Mouse (Mus musculus) liver, embryonic 13.5 days (tissue): Measurements from ENCODE around the gene Mrpl1. TPM values are rescaled to one million over a fixed set of nuclear protein-coding genes. Genes with fewer than 3 reads are reported as not detected.
A peak's percentile ranks its signal among the peaks of the same experiment; 100 is the strongest.

Source experiments
- ATAC-seq: fragments of 200-750 bp; cut with Nextera tagmentation; 2 replicates; pipeline ENCODE4 v1.8.0; 2017; ENCODE audit warnings: low read depth, mild to moderate bottlenecking, moderate number of reproducible peaks, moderate library complexity
- DNase-seq: peaks from one replicate; pipeline ENCODE4 v3.0.0; 2022
- H3K27ac ChIP-seq: fragments of 300-500 bp; sonication (generic); 2 replicates; pipeline ENCODE4 v1.5.1; 2015; ENCODE audit warnings: moderate library complexity, mild to moderate bottlenecking, inconsistent platforms
- H3K27me3 ChIP-seq: fragments of 300-500 bp; sonication (generic); 2 replicates; pipeline ENCODE4 v1.6.1; 2015; ENCODE audit warnings: mild to moderate bottlenecking, inconsistent platforms
- H3K36me3 ChIP-seq: fragments of 300-500 bp; sonication (generic); 2 replicates; pipeline ENCODE4 v1.6.1; 2015; ENCODE audit warnings: mild to moderate bottlenecking, inconsistent platforms
- H3K4me1 ChIP-seq: fragments of 300-500 bp; sonication (generic); replicated peaks from 2 replicates; pipeline ENCODE4 v1.6.1; 2015; ENCODE audit warnings: inconsistent platforms
- H3K4me2 ChIP-seq: fragments of 300-500 bp; sonication (generic); 2 replicates; pipeline ENCODE4 v1.6.1; 2015; ENCODE audit warnings: inconsistent platforms, mild to moderate bottlenecking, moderate library complexity
- H3K4me3 ChIP-seq: fragments of 300-500 bp; sonication (generic); replicated peaks from 2 replicates; pipeline ENCODE4 v1.5.1; 2015; ENCODE audit warnings: mild to moderate bottlenecking, inconsistent platforms
- H3K9ac ChIP-seq: fragments of 300-500 bp; sonication (generic); 2 replicates; pipeline ENCODE4 v1.6.1; 2015; ENCODE audit warnings: mild to moderate bottlenecking, inconsistent platforms
- H3K9me3 ChIP-seq: fragments of 300-500 bp; sonication (generic); replicated peaks from 2 replicates; pipeline ENCODE4 v1.6.1; 2016; ENCODE audit warnings: inconsistent platforms
- WGBS: fragments of 180-500 bp; shearing (Covaris S2); methylation state at CpG from one replicate; pipeline ENCODE4 v1.1.7; 2015; ENCODE audit not compliant: insufficient replicate concordance; 5-methylcytosine and 5-hydroxymethylcytosine counted together
- polyA plus RNA-seq: library from polyadenylated mRNA; unstranded; fragments of >200 nt; fragmentation: Nextera tagmentation; extraction: Ambion mirVana; gene quantifications from 2 replicates; pipeline ENCODE4 v1.2.1, GENCODE M21; 2015

Gene Mrpl1
- polyA plus RNA-seq, 1 experiment from 2014 or later, result 21.5 TPM

DNA sequence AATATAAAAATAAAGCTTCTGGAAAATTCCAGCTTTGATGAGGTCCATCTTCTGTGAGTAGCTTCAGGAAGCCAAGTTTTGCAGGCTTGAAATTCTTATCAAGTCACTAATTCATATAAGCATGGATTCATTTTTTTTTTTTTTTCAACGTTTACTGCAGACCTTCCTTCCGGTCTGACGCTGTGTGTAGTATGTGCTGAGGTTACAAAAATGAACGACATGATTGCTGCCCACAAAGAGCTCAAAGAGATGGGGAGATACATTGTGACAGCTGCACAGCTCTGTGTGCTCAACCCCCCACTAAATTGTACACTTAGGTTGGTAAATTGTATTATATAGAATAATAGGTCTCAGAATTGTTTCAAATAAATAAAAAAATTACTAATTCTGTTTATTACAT, 750 bp upstream of the Mrpl1 start:
- DNase-seq, result no peak
- Histone ChIP-seq H3K4me1 (peaks cover 19% of the 10 kb centered on the region), H3K4me2 (no peak overlapping the region; the same call in 1 of the 2 replicates), H3K27me3 (no peaks in the 10 kb centered on the region), H3K36me3 (no peaks in the 10 kb centered on the region), H3K9me3 (no peaks in the 10 kb centered on the region), H3K27ac (no peak overlapping the region; the same call in 1 of the 2 replicates), H3K9ac (no peak overlapping the region), H3K4me3 (no peak overlapping the region)
- 7% methylated on average over 4 of the region's 4 CpGs for WGBS
- ATAC-seq, result no peak

DNA sequence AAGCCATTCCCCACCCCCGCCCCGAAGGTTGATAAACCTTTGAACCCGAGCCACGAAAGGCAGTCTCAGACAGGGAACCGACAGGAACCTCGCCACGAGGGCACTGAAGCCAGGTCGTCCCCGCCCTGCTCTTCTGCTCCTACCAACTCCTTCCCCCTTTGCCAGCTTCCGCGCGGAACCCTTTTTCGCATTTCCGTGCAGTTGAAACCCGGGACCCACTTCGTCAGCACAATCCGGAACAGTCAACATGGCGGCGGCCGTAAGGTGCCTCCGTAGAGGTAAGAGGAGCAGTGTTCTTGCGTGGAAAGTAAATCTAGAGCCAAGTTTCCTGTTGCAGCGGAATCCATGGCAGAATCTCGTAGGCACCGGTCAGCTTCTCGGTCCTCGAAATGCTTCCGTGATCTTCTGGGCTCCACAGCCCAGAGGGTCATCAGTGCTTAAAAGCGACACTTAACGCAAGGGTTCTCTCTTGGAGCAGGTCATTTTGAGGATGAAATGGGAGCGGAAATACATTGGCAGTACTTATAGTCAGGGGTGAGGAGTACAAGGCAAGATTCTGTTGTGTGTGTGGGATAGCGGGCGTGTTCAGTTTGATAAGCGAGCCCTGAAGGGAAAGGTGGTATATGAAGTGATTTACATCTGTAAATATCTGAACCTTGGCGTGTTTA, 757 bp downstream of the Mrpl1 start:
- Histone ChIP-seq H3K27me3 (no peaks in the 10 kb centered on the region), H3K4me2 (peak overlapping the region; percentile 63), H3K4me3 (peak overlapping the region; percentile 87), H3K4me1 (peaks cover 19% of the 10 kb centered on the region), H3K9me3 (no peaks in the 10 kb centered on the region), H3K9ac (peak overlapping the region; percentile 81), H3K36me3 (peaks cover 6% of the 10 kb centered on the region; the same call in 1 of the 2 replicates), H3K27ac (peak overlapping the region; percentile 72)
- peak; percentile 85 for DNase-seq
- WGBS, result under 1% methylated on average over 35 of the region's 35 CpGs
- ATAC-seq, result peak; percentile 97

DNA sequence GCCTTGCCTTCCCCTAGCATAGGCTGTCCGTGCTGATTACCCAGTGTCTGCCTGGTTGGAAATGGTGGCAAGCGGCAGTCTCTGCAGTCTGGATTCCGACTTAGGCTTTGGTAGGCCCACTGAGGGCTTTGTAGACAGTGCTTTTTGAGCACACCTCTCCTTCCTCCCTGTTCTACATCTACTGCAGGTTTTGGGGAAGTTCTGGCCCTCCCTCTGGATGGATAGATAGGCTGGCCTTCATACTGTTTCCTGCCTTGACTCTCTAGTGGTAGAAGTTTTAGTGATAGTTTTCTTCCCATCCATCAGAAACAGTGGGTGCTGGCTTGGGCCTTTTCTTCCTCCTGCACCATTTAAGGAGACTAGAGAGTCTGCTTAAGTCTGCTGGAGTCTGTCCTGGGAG, 9.4 kb downstream of the Mrpl1 start:
- no peaks in the 10 kb centered on the region for H3K9me3 ChIP-seq
- H3K36me3 ChIP-seq, result peaks cover 6% of the 10 kb centered on the region; the same call in 1 of the 2 replicates
- no peak for ATAC-seq
- peaks cover 37% of the 10 kb centered on the region for H3K4me1 ChIP-seq
- no peaks in the 10 kb centered on the region for H3K27me3 ChIP-seq
- H3K4me3 ChIP-seq, result no peak overlapping the region
- no peak overlapping the region; the same call in 1 of the 2 replicates for H3K27ac ChIP-seq
- 63% methylated on average over 3 of the region's 3 CpGs for WGBS
- no peak for DNase-seq
- H3K4me2 ChIP-seq, result no peak overlapping the region
- H3K9ac ChIP-seq, result no peak overlapping the region

DNA sequence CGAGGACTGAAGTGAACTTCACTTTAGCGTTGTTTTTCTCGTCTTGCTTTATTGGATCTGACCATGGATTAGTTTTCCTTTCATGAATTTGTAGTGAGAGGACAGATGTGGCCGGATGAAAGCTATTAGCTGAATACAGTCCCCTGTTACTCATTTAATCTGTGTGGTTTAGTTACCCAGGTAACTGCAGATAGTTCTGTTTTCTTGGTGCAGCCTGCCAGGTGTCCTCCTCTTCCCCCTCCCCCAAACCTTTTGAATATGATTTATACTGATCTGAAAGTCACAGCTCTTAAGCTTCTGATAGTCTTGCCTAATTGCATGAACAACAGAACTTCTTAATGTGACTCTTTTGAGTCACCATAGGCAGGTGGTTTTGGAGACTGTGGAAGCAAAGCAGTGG, 10.2 kb downstream of the Mrpl1 start:
- H3K27me3 ChIP-seq, result no peaks in the 10 kb centered on the region
- no peak overlapping the region for H3K9ac ChIP-seq
- H3K4me1 ChIP-seq, result peaks cover 37% of the 10 kb centered on the region
- H3K27ac ChIP-seq, result no peak overlapping the region
- H3K9me3 ChIP-seq, result no peaks in the 10 kb centered on the region
- no peak overlapping the region for H3K4me2 ChIP-seq
- WGBS, result 74% methylated on average over 4 of the region's 4 CpGs
- no peak overlapping the region for H3K4me3 ChIP-seq
- H3K36me3 ChIP-seq, result peaks cover 6% of the 10 kb centered on the region; the same call in 1 of the 2 replicates
- ATAC-seq (no peak), DNase-seq (no peak)

DNA sequence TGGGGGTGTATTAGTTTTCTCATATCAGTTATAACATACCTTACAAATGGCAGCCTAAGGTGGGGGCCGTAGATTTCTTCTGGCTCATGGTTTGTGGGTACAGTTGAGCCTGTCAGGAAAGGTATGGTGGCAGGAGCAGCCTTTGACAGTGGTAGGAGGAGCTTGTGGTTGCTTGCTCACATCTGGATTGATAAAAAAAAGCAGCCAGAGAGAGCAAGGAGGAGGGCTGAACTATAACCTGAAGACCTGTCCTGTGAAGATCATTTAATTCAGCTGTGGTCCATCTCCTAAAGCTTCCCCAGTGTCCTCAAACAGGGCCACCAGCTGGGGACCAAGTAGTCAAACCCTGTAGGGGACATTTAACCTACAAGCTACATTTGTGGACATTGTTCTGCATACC, 12.0 kb downstream of the Mrpl1 start:
- Histone ChIP-seq H3K27ac (peak overlapping the region; percentile 25), H3K9ac (no peak overlapping the region), H3K27me3 (no peaks in the 10 kb centered on the region), H3K4me1 (peaks cover 37% of the 10 kb centered on the region), H3K4me3 (no peak overlapping the region), H3K9me3 (no peaks in the 10 kb centered on the region), H3K4me2 (no peak overlapping the region), H3K36me3 (peaks cover 14% of the 10 kb centered on the region; the same call in 1 of the 2 replicates)
- WGBS, result 22% methylated on average over 1 of the region's 1 CpGs
- ATAC-seq (0 out of 2 replicates have a peak, but pooled peaks have one; percentile 43), DNase-seq (no peak)

DNA sequence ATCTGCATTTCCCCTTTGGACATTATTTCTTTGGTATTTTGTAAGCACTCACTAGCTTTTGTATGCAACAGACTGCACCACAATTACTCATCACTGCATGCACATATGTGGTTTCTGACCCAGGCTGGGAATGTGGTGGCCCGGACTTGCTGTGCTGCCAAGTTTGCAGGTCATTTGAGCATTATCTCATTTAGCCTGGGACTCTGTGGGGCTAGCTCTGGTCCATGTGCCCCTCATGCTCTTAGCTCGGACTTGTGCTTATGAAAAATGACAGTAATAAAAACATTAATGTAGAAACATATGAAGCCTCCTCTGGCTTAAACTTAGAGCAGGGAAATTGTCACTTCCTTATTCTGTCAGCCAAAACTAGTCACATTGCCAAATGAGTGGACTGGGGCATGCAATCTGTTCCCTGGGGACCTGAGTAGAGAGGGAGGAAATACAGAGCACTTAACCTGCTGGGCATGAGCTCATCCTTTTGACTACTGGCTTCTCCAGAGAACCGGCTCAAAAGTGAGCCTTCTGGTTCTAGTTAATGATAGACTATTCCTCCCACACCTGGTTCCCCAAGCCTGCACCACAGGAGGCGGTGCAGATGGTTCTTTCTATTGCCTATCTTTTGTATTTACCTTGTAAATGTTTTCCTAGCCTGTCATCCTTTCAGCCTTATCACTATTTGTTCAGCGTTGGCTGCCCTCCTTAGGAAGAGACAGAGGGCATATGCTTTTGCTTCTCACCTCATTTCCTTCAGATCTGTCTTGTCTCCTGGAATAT, 12.7 kb downstream of the Mrpl1 start:
- H3K4me3 ChIP-seq, result no peak overlapping the region
- 25% methylated on average over 5 of the region's 5 CpGs for WGBS
- peak; percentile 78 for ATAC-seq
- no peak overlapping the region for H3K9ac ChIP-seq
- no peaks in the 10 kb centered on the region for H3K9me3 ChIP-seq
- peaks cover 19% of the 10 kb centered on the region; the same call in 1 of the 2 replicates for H3K36me3 ChIP-seq
- DNase-seq, result no peak
- no peaks in the 10 kb centered on the region for H3K27me3 ChIP-seq
- peaks cover 37% of the 10 kb centered on the region for H3K4me1 ChIP-seq
- peak overlapping the region; percentile 58 for H3K27ac ChIP-seq
- 0 out of 2 replicates have a peak overlapping the region, but pooled peaks have one; percentile 8 for H3K4me2 ChIP-seq

DNA sequence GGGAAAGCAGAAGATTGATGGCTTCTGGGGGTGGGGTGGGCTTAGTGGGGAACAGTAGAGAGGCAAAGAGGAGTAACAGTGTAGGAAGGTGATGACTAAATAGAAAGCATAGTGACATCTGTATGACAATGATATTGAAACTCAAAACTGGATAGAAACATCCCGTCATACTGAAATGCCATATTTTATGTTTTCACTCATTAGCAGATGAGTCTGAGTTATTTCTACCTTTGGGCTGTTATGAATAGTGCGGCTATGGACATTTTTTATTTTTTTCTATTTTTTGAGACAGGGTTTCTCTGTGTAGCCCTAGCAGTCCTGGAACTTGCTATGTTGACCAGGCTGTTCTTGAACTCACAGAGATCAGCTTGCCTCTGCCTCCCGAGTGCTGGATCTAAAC, 13.7 kb downstream of the Mrpl1 start:
- WGBS, result 82% methylated on average over 3 of the region's 3 CpGs
- Histone ChIP-seq H3K9ac (no peak overlapping the region), H3K4me3 (no peak overlapping the region), H3K4me2 (no peak overlapping the region), H3K27ac (no peak overlapping the region), H3K9me3 (no peaks in the 10 kb centered on the region), H3K27me3 (no peaks in the 10 kb centered on the region), H3K36me3 (peaks cover 22% of the 10 kb centered on the region; the same call in 1 of the 2 replicates), H3K4me1 (peaks cover 37% of the 10 kb centered on the region)
- no peak for DNase-seq
- no peak for ATAC-seq

DNA sequence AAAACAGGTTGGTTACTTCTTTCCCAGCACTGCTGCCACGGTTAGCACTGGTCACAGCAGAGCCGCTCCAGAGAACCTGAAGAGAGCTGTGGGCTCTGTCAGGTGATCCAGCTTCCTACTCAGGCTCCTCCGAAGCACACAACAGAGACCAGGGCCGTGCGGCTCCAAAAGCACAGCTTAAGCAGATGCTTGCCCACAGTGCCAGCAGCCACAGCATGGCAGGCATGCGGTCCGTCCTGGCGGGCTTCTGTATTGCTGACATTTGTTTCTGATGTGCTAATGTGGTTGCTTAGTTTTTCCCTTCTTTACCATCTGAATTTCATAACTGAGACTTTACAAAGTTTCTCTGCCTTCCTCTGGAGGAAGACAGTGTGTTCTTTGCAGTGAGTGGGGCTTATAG, 17.2 kb downstream of the Mrpl1 start:
- H3K9ac ChIP-seq, result no peak overlapping the region
- ATAC-seq (no peak), DNase-seq (no peak)
- no peak overlapping the region for H3K4me3 ChIP-seq
- no peak overlapping the region for H3K27ac ChIP-seq
- peaks cover 39% of the 10 kb centered on the region for H3K36me3 ChIP-seq
- H3K4me2 ChIP-seq, result no peak overlapping the region
- WGBS, result 91% methylated on average over 8 of the region's 8 CpGs
- peaks cover 11% of the 10 kb centered on the region for H3K4me1 ChIP-seq
- no peaks in the 10 kb centered on the region for H3K9me3 ChIP-seq
- H3K27me3 ChIP-seq, result no peaks in the 10 kb centered on the region

DNA sequence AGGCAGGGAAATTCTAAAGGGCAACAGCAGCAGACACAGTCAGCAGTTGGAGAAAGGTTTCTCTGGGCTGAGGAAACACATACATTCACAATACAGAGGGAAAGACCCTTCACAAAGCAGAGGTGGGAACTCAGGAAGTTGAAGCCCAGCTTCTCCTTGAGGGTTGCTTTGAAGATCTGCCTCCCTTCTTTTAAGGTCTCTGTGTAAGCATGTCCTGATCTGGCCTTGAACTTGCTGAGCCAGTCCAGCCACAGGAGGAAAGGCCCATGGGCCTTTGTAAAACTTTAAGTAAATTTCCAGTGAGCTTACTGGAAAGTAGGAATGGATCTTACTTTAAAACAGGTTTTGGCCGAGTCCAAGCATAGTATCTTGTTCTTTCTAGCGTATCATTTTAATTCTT, 19.7 kb downstream of the Mrpl1 start:
- ATAC-seq (no peak), DNase-seq (no peak)
- 85% methylated on average over 2 of the region's 2 CpGs for WGBS
- H3K27me3 ChIP-seq, result no peaks in the 10 kb centered on the region
- H3K9ac ChIP-seq, result no peak overlapping the region
- peaks cover 39% of the 10 kb centered on the region for H3K36me3 ChIP-seq
- H3K4me1 ChIP-seq, result no peaks in the 10 kb centered on the region
- H3K4me3 ChIP-seq, result no peak overlapping the region
- H3K9me3 ChIP-seq, result no peaks in the 10 kb centered on the region
- H3K4me2 ChIP-seq, result no peak overlapping the region
- H3K27ac ChIP-seq, result no peak overlapping the region

DNA sequence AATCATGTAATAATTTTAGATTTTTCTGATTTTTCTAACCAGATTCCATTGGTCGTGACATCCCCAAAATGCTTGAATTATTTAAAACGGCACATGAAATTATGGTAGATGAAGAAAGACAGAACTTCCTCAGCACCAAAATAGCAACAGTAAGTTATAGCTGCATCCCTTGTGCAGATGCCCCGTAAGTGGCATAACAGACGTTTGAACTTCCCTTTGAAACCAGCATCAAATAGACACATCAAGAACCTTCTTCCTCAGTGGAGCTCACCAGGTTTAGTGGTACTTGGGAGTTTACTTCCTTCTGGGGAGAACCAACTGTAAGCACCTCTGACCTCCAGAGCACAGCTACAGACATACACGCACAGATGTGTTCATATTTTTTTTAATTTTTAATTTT, 29.5 kb downstream of the Mrpl1 start:
- DNase-seq (no peak), ATAC-seq (no peak)
- 78% methylated on average over 5 of the region's 5 CpGs for WGBS

DNA sequence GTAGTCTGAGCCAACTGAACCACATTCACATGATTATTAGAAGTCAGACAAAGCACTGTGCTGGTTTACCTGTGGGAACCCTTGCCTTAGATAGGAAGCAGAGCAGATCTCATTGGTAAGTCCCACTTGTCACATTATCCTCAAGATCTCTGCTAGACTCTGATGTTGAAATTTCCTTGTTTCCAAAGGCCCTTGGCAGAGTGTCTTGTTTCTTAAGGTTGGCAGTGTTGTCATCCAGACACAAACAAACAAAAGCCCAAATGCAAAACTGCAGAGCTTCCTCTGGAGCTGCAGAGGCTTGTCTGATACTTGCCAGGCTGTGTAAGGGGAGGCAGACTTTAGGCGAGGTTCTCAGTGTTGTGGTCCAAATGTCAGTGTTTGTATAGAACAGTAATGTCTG, 31.6 kb downstream of the Mrpl1 start:
- Histone ChIP-seq H3K4me2 (no peak overlapping the region), H3K36me3 (0 out of 2 replicates have a peak, but pooled peaks cover 12% of the 10 kb centered on the region), H3K4me3 (no peak overlapping the region), H3K9ac (no peak overlapping the region), H3K4me1 (no peaks in the 10 kb centered on the region), H3K27me3 (no peaks in the 10 kb centered on the region), H3K9me3 (no peaks in the 10 kb centered on the region), H3K27ac (no peak overlapping the region)
- 63% methylated on average over 1 of the region's 1 CpGs for WGBS
- no peak for ATAC-seq
- no peak for DNase-seq

More for the DNA sequence above, 29.5 kb downstream of the Mrpl1 start:
- no peaks in the 10 kb centered on the region for H3K9me3 ChIP-seq
- no peaks in the 10 kb centered on the region for H3K27me3 ChIP-seq
- H3K36me3 ChIP-seq, result 0 out of 2 replicates have a peak, but pooled peaks cover 12% of the 10 kb centered on the region
- H3K4me2 ChIP-seq, result no peak overlapping the region
- H3K4me3 ChIP-seq, result no peak overlapping the region
- H3K4me1 ChIP-seq, result no peaks in the 10 kb centered on the region
- no peak overlapping the region for H3K27ac ChIP-seq
- H3K9ac ChIP-seq, result no peak overlapping the region
